Mouse (Mus musculus): ENCODE data around the gene Col1a1.

DNA sequence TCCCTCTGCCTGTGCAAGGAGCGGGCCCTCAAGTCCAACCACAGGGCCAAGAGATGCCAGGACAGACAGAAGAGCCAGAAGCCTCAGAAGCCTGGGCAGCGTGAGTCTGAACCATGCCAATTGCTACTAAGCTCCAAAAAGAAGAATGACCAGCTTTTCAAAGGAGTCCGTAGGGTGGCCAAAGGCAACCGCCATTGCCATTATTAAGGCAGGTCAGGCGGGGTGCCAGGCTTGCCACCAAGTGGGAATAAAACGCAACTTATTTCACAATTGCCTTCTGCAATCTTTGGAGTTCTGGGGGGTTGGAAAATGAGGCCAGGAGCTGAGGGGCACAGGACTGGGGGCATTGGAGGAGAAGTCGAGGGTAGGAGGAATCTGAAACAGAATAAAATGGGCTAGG, 32.2 kb downstream of the Col1a1 start:
- TF ChIP-seq CTCF (IDR thresholded peaks at IDR 0.05; ENCODE audit: insufficient read depth, low read length): no peak
- no peak for TF ChIP-seq POLR2A (IDR thresholded peaks at IDR 0.05; ENCODE audit: borderline replicate concordance, extremely low read depth, low read depth, low read length)
